28 mouse cellular contexts compared by ENCODE assay signal in the genomic region with DNA sequence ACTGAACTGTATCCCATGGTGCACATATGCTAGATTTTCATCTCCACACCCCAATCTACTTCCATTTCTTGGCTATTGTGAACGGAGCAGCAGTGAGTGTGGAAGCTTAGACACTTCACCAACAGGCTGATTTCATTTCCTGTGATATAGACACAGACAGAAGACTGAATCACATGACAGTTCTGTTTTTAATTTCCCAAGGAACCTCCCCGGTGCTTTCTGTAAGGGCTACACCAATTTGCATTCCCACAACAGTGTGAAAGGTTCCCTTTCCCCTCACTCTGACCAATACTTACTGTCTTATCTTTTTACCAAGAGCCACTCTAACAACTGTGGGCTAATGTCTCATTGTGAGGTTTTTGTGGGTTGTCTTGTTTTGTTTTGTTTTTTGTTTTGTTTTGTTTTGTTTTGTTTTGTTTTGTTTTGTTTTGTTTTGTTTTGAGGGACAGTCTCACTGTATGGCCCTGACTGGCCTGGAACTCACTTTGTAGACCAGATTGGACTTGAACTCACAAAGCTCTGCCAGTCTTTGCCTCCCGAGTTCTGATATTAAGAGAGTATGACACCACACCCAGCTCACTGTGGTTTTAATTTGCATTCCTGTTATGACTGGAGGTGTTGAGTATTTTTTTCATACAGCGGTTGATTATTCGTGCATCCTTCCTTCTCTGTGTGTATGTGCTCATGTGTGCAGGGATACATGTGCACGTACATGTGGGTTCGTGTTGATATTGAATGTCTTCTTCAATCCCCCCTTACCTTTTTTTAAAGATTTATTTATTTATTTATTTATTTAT. TPM values are rescaled to one million over a fixed set of nuclear protein-coding genes. Genes with fewer than 3 reads are reported as not detected.
DNase-seq lines count a peak whose midpoint lies in the region; ATAC-seq and TF ChIP-seq lines count a peak whose summit lies in the region.
"Had no signal": no experiment of that assay in that cellular context is flagged by ENCODE, and none has a peak within 500 bp of the region (broad histone marks: within the 10 kb centered on the region; RNA-seq: fewer than 3 reads in every experiment).

No protein-coding gene starts in this region.

- no peak overlapping the region for H3K4me2 ChIP-seq in embryonic facial prominence, embryonic 11.5 days (ENCODE audit: low read depth, low read length)
- H3K4me2 ChIP-seq in kidney, embryonic 15.5 days: no peak overlapping the region
- H3K4me2 ChIP-seq: forebrain, embryonic 13.5 days; hindbrain, embryonic 12.5 days; intestine, embryonic 15.5 days had no signal

- no peak for TF ChIP-seq CTCF in left cerebral cortex, adult 2 months (IDR thresholded peaks at IDR 0.05)

- H3K27me3 ChIP-seq in embryonic facial prominence, embryonic 11.5 days (ENCODE audit: control insufficient read depth, insufficient read depth, low read length): no peaks in the 10 kb centered on the region
- no peaks in the 10 kb centered on the region for H3K27me3 ChIP-seq in embryonic facial prominence, embryonic 10.5 days (replicated peaks; ENCODE audit: low read depth, poor library complexity, severe bottlenecking)
- no peaks in the 10 kb centered on the region for H3K27me3 ChIP-seq in kidney, embryonic 15.5 days
- H3K27me3 ChIP-seq: forebrain, embryonic 13.5 days; hindbrain, embryonic 12.5 days; intestine, embryonic 15.5 days had no signal

- H3K9ac ChIP-seq in embryonic facial prominence, embryonic 11.5 days (replicated peaks; ENCODE audit: low read length): no peak overlapping the region
- no peak overlapping the region for H3K9ac ChIP-seq in kidney, embryonic 15.5 days
- H3K9ac ChIP-seq: forebrain, embryonic 13.5 days; hindbrain, embryonic 12.5 days; intestine, embryonic 15.5 days had no signal

- no peak overlapping the region for H3K27ac ChIP-seq in embryonic facial prominence, embryonic 11.5 days (replicated peaks; ENCODE audit: low read depth, low read length)
- no peak overlapping the region for H3K27ac ChIP-seq in embryonic facial prominence, embryonic 10.5 days (replicated peaks)
- H3K27ac ChIP-seq in left cerebral cortex, adult 2 months: no peak overlapping the region
- H3K27ac ChIP-seq in kidney, embryonic 15.5 days: no peak overlapping the region
- H3K27ac ChIP-seq: forebrain, embryonic 13.5 days; heart, embryonic 10.5 days; hindbrain, embryonic 12.5 days; intestine, embryonic 15.5 days; kidney, postnatal 0 days had no signal

- H3K4me3 ChIP-seq in embryonic facial prominence, embryonic 11.5 days (ENCODE audit: low read depth, low read length): no peak overlapping the region
- no peak overlapping the region for H3K4me3 ChIP-seq in embryonic facial prominence, embryonic 10.5 days
- H3K4me3 ChIP-seq in left cerebral cortex, adult 2 months: no peak overlapping the region
- no peak overlapping the region for H3K4me3 ChIP-seq in kidney, embryonic 15.5 days (replicated peaks)
- H3K4me3 ChIP-seq: erythroblast, embryonic 14.5 days; forebrain, embryonic 13.5 days; heart, embryonic 10.5 days; hindbrain, embryonic 12.5 days; intestine, embryonic 15.5 days; myocyte had no signal

- H3K36me3 ChIP-seq in embryonic facial prominence, embryonic 11.5 days (replicated peaks; ENCODE audit: control insufficient read depth, insufficient read depth, low read depth, low read length): no peaks in the 10 kb centered on the region
- H3K36me3 ChIP-seq in embryonic facial prominence, embryonic 10.5 days (replicated peaks): no peaks in the 10 kb centered on the region
- no peaks in the 10 kb centered on the region for H3K36me3 ChIP-seq in kidney, embryonic 15.5 days
- H3K36me3 ChIP-seq: heart, embryonic 10.5 days; hindbrain, embryonic 12.5 days; intestine, embryonic 15.5 days had no signal

- intact Hi-C loops in left cerebral cortex, adult 2 months (cut with DNase I): no loop called here

- no peaks in the 10 kb centered on the region for H3K4me1 ChIP-seq in embryonic facial prominence, embryonic 11.5 days (ENCODE audit: control insufficient read depth, insufficient read depth, low read length)
- H3K4me1 ChIP-seq in embryonic facial prominence, embryonic 10.5 days: peaks cover 6% of the 10 kb centered on the region
- peaks cover 8% of the 10 kb centered on the region; the same call in 1 of the 2 replicates for H3K4me1 ChIP-seq in kidney, embryonic 15.5 days
- H3K4me1 ChIP-seq: forebrain, embryonic 13.5 days; hindbrain, embryonic 12.5 days had no signal

- ATAC-seq in embryonic facial prominence, embryonic 11.5 days (replicated peaks; ENCODE audit: insufficient number of reproducible peaks, low FRiP score, low TSS enrichment, low read depth): no peak
- ATAC-seq in common myeloid progenitor, adult 5-6 weeks (replicated peaks; ENCODE audit: low read depth, poor library complexity, severe bottlenecking): peak; percentile 46
- 0 out of 2 replicates have a peak, but pooled peaks have one; percentile 9 for ATAC-seq in monocyte, adult 5-6 weeks (replicated peaks; ENCODE audit: insufficient number of reproducible peaks, low FRiP score, low TSS enrichment, poor library complexity, severe bottlenecking)
- no peak for ATAC-seq in kidney, embryonic 15.5 days (replicated peaks; ENCODE audit: low FRiP score)
- ATAC-seq: forebrain, embryonic 13.5 days; intestine, embryonic 15.5 days had no signal

- H3K9me3 ChIP-seq in embryonic facial prominence, embryonic 11.5 days (replicated peaks; ENCODE audit: control insufficient read depth, low read length): no peaks in the 10 kb centered on the region
- no peaks in the 10 kb centered on the region for H3K9me3 ChIP-seq in embryonic facial prominence, embryonic 10.5 days
- no peaks in the 10 kb centered on the region for H3K9me3 ChIP-seq in kidney, embryonic 15.5 days (replicated peaks)
- H3K9me3 ChIP-seq: forebrain, embryonic 13.5 days; heart, embryonic 10.5 days; hindbrain, embryonic 12.5 days; intestine, embryonic 15.5 days had no signal

- 75% methylated on average over 7 of the region's 7 CpGs for WGBS in embryonic facial prominence, embryonic 11.5 days
- 78% methylated on average over 7 of the region's 7 CpGs for WGBS in embryonic facial prominence, embryonic 10.5 days
- WGBS in kidney, embryonic 15.5 days: 82% methylated on average over 7 of the region's 7 CpGs

- peak; percentile 18 for DNase-seq in embryonic facial prominence, embryonic 11.5 days (ENCODE audit: low spot score)
- no peak for DNase-seq in embryonic facial prominence, embryonic 10.5 days (ENCODE audit: low spot score)
- DNase-seq in CD4-positive, CD25-positive, alpha-beta regulatory T cell, adult 2 months (ENCODE audit: low read depth, low spot score): peak; percentile 59
- DNase-seq in adrenal gland, postnatal 10 days: no peak
- no peak for DNase-seq in left cerebral cortex, adult 2 months (ENCODE audit: extremely low spot score in 1 of 2, low spot score in 2 of 2)
- DNase-seq: adrenal gland, postnatal 25 days; cerebellum, adult 18-20 months; cerebellum, postnatal 36 days; gastrocnemius, postnatal 14 days; layer of hippocampus, postnatal 36 days; liver; midbrain, embryonic 14.5 days; right cerebral cortex, postnatal 14 days; spleen, adult 18-20 months; thymus, postnatal 36 days had no signal

RNA-seq across cellular contexts. Expression of a gene that starts 6.8 kb away (rescaled TPM):
- not detected in 2 replicates for polyA plus RNA-seq in embryonic facial prominence, embryonic 11.5 days (2014; fragmentation: Nextera tagmentation; extraction: Ambion mirVana)
- polyA plus RNA-seq in embryonic facial prominence, embryonic 10.5 days (2016; fragmentation: Nextera tagmentation; extraction: Ambion mirVana): not detected in 2 replicates
- not detected in 2 replicates for total RNA-seq in common myeloid progenitor, adult 5-6 weeks (2017)
- total RNA-seq in monocyte, adult 5-6 weeks (2017): not detected in 3 replicates
- total RNA-seq in adrenal gland, postnatal 10 days (2021): not detected
- not detected for total RNA-seq in left cerebral cortex, adult 2 months (2021)
- not detected in 2 replicates for polyA plus RNA-seq in kidney, embryonic 15.5 days (2015; fragmentation: Nextera tagmentation; extraction: Ambion mirVana)
- total RNA-seq: adrenal gland, postnatal 25 days; gastrocnemius, postnatal 14 days; layer of hippocampus, postnatal 36 days; left cerebral cortex, postnatal 25 days had no signal
- polyA plus RNA-seq: erythroblast, embryonic 14.5 days; forebrain, embryonic 13.5 days; heart, embryonic 10.5 days; heart, postnatal 0 days; hindbrain, embryonic 12.5 days; intestine, embryonic 15.5 days; kidney, postnatal 0 days; midbrain, embryonic 14.5 days; myocyte; stomach, embryonic 14.5 days had no signal

RNA-seq across cellular contexts. Expression of a gene that starts 34.6 kb away (rescaled TPM):
- polyA plus RNA-seq in embryonic facial prominence, embryonic 11.5 days (2014; fragmentation: Nextera tagmentation; extraction: Ambion mirVana): 344 and 380 TPM in 2 replicates
- 359 and 369 TPM in 2 replicates for polyA plus RNA-seq in embryonic facial prominence, embryonic 10.5 days (2016; fragmentation: Nextera tagmentation; extraction: Ambion mirVana)
- total RNA-seq in common myeloid progenitor, adult 5-6 weeks (2017): 298 and 302 TPM in 2 replicates
- 755 to 1,060 TPM (median 1,019 TPM) in 3 replicates for total RNA-seq in monocyte, adult 5-6 weeks (2017)
- total RNA-seq in adrenal gland, postnatal 10 days (2021): 100 to 1,000 TPM; 186 TPM
- 100 to 1,000 TPM; 249 to 278 TPM for total RNA-seq in left cerebral cortex, adult 2 months (2021)
- 446 and 449 TPM in 2 replicates for polyA plus RNA-seq in kidney, embryonic 15.5 days (2015; fragmentation: Nextera tagmentation; extraction: Ambion mirVana)

RNA-seq across cellular contexts. Expression of a gene that starts 47.5 kb away (rescaled TPM):
- 0.07 and 0.08 TPM in 2 replicates for polyA plus RNA-seq in embryonic facial prominence, embryonic 11.5 days (2014; fragmentation: Nextera tagmentation; extraction: Ambion mirVana)
- polyA plus RNA-seq in embryonic facial prominence, embryonic 10.5 days (2016; fragmentation: Nextera tagmentation; extraction: Ambion mirVana): 0.05 and 0.22 TPM in 2 replicates
- total RNA-seq in common myeloid progenitor, adult 5-6 weeks (2017): 9.4 and 9.6 TPM in 2 replicates
- 3.5 to 10.4 TPM (median 7.4 TPM) in 3 replicates for total RNA-seq in monocyte, adult 5-6 weeks (2017)
- 1 to 10 TPM in 1 of 2 experiments, under 1 TPM in 1; 0.48 to 1.6 TPM for total RNA-seq in adrenal gland, postnatal 10 days (2021)
- not detected for total RNA-seq in left cerebral cortex, adult 2 months (2021)
- polyA plus RNA-seq in kidney, embryonic 15.5 days (2015; fragmentation: Nextera tagmentation; extraction: Ambion mirVana): 0.12 and 0.16 TPM in 2 replicates
- total RNA-seq: adrenal gland, postnatal 25 days; gastrocnemius, postnatal 14 days; left cerebral cortex, postnatal 25 days had no signal
- polyA plus RNA-seq: hindbrain, embryonic 12.5 days; midbrain, embryonic 14.5 days; myocyte had no signal

Comparison
In these comparisons a context has a peak if more than half of its experiments do, and no peak if none do; other contexts are left out.
1. DNase-seq: peak in embryonic facial prominence, embryonic 11.5 days (single experiment) and CD4-positive, CD25-positive, alpha-beta regulatory T cell, adult 2 months (single experiment); none in embryonic facial prominence, embryonic 10.5 days (single experiment), adrenal gland, postnatal 10 days (single experiment) and left cerebral cortex, adult 2 months (0 of 2).
2. ATAC-seq: peak in common myeloid progenitor, adult 5-6 weeks (single experiment) and monocyte, adult 5-6 weeks (single experiment); none in embryonic facial prominence, embryonic 11.5 days (single experiment) and kidney, embryonic 15.5 days (single experiment).